Mouse (Mus musculus) right cerebral cortex, adult 18-20 months (tissue): ENCODE measurements at regions not wholly inside any gene's neighbourhood (a gene's known extent, or its start where the extent isn't known, plus 50 kb on each side); places are given as distances from the start of the nearest gene placed in this dataset.
A peak's percentile ranks its signal among the peaks of the same experiment; 100 is the strongest.

Source experiments
- DNase-seq: peaks from one replicate; pipeline ENCODE4 v3.0.0; 2022; ENCODE audit warnings: mixed read lengths

DNA sequence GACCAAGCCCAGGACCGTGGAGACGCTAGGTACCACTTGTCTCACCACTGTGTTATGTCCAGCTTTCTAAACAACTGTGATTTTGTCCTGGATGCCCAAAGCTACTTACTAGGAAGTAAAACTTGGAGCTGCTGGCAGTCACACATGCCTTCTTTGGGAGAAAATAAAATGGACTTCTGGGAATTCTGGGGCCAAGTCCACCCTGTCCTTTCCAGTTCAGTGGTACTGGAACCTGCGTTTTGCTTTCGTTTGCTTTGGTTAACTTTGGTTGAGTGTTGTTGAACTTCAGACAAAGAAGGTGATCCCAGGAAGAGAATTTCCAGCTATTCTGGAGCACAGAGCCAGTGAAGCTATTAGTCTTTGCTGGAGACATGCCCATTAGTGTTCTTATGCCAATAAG is 139.8 kb downstream of the Gm9817 start:
- DNase-seq: no peak

DNA sequence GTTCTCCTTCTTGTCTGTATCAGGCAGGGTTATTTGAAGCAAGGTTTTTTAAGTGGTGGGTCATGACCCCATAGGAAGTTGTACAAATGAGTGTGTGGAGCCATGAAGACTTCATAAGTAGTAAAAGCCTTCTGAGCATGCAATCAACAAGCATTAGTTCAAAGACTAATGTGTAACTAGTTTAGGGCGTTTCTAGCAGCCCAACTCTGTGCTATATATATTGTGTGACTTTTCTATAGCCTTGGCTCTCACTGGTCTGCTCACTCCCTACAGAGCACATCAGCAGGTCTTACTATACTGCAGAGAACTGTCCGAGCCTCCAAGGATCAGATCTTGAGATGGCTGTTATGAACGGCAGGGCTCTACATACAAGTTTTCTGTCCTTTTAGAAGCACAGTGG is 141.2 kb downstream of the Gm9817 start:
- DNase-seq: no peak

DNA sequence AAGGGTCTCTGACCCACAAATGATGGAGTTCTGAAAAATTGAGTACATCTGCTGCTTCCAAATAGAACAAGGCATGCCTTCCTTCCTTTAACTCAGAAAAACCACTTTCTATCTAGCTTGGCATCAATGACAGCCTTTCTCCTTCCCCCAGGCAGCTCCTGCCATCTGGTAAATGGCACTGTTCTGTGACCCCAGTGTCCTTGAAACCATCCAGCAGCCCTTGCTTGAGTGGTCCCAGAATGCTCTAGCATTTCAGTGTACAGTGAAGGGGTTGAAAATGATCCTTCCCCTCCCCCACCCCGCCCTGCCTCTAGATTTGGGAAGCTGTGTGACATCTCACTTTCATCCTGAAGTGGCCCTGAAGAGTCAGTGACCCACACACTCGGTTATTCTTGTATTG is 152.3 kb downstream of the Gm9817 start:
- DNase-seq: no peak

DNA sequence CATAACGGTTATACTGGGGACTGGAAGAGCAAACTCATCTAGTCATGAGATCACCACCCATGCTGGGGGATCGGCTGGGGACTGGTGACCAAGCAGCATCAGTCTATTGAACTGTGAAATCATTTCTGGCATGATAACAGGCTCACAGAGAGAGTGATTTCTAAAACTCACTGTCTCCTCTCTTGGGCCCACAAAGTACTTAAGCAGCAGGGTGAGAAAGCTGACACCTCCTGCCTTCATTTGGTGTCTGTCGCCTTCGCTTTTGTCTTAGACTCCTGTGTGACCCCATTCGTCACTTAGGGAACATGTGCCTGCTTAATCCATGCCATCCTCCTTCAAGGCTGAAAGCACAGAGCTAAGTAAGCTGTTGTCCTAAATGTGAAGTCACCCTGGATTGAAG is 154.3 kb upstream of the Mylip start:
- no peak for DNase-seq

DNA sequence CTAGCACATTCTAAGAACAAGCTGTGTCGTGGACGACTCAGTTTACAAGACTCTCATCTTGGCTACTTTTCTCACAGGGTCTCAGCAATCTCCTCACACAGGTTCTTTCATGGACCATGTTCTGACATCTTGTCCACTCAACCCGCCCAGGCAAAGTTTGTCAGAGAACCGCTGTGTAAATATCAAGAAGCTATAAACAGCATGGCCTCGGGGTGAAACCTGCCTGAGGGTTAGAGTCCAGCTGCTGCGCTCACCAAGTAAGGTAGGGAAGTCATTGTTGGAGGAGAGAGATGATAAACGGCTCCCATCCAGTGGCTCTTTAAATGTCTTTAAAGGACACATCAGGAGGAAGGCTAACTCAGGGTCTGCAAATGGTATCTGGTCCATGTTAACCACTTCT is 151.3 kb upstream of the Mylip start:
- DNase-seq: no peak

DNA sequence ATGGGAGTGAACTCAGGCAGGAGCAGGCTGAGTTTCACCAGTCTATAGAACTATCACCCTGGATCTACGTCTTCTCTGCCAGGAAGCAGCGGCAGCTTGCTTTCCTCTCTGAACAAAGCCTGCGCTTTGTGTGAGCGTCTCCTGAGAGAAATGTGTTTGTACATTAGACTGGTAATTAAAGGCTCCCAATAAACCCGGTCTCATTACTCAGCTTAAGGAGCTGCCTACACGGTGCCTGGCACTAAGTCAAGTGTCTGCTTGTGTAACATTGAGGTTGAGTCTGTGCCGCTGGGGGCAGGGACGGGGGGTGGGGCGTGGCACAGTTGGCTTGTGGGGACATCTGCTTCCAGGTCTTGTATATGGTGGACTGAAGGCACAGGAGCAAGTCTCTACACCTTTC is 150.4 kb upstream of the Mylip start:
- DNase-seq: peak; percentile 23

DNA sequence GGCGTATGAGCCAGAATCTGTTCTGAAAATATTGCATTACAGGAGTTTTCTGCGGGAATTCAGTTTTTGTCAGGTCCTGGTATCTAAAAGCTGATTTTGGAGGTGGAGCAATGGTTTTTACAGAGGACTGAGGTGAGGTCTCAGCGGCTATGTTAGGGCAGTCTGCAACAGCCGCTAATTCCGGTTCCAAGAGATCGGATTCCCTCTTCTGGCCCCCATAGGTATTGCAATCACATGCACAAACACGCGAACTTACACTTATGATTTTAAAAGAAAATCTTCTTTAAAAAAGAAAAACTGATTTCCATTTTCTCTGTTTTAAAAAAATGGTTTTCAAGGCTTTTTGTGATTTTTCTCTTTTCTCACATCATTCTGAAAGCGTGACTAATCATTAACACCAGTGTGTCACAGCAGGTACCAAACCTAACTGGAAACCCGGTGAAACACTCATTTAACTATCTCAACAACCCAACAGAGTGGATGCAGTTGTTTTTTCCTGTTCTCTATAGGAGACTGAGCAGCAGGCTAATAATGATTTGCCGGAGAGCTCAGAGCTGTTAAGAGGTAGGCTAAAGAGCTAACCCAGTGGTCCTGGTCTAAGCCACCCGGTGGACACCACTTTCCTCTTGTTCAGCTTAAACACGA is 149.4 kb upstream of the Mylip start:
- no peak for DNase-seq

DNA sequence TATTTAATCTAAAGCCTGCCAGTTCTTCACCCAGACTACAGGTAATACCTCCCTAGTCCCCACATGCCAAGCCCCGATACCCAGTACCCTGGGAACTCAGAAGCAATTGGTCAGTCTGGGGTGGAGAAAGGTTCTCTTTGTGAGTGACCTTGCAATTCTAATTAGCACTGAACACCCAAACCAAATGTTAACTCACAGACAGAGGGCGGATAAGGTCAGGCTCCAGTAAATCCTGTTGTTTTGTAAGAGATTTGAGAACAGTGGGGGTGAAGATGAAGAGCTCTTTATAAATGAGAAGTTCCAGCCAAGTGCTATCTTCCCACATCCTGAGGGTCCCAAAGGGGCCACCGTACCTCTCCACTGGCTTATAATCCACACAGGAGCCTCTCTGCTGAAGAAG is 147.3 kb upstream of the Mylip start:
- DNase-seq: no peak

DNA sequence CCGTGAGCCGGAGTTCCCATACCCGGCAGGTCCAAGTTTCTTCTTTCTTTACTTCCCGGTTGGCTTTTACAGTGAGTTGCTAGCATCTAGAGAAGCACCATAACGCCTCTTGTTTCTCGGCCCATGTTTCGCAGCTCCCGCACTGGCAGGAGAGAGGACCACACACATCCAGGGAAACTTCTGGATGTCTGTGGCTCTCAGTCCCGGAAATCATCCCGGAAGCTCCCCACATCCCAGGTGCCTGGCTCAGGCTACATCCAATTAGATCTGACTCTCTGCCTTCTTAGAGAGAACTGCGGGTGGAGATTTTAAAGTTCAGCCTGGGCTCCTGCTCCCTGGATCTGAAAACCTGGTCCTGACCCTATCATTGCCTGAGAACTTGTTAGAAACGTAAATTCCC is 146.8 kb upstream of the Mylip start:
- DNase-seq: no peak

DNA sequence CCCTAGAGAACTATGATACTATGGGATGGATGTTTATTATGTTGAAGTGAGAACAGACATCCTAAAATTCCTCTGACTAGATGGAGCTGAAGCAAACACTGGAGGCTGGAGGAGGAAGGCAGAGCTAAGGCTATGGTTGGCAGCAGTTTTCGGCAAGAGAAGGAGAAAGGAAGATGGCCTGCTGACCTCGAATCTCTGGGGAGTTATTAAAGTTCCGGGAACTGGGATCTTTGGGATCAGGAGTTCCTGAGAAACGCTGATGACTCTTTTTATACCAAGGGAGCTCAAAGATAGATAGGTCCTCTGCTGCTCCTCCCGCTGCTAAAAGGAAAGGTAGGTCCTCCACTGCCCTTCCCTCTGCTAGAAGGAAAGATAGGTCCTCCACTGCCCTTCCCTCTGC is 143.9 kb upstream of the Mylip start:
- no peak for DNase-seq

DNA sequence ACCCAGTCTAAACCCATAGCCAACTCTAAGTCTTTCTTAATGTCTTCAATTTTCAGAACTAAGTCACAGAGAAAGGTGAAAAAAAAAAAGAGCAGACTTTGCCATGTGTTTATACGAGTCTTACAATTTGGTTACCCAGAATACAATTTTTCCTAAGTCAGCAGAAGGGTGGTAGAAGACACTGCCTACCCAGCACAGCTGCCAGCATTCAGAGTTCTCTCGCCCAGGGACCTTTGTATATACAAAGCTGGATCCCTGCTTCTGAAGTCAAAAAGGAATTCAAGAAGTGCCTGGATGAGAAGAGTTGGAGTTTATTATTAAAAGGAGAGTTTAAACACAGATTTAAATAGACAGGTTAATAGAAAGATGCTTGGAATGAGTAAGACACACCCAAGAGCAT is 143.2 kb upstream of the Mylip start:
- DNase-seq: no peak

DNA sequence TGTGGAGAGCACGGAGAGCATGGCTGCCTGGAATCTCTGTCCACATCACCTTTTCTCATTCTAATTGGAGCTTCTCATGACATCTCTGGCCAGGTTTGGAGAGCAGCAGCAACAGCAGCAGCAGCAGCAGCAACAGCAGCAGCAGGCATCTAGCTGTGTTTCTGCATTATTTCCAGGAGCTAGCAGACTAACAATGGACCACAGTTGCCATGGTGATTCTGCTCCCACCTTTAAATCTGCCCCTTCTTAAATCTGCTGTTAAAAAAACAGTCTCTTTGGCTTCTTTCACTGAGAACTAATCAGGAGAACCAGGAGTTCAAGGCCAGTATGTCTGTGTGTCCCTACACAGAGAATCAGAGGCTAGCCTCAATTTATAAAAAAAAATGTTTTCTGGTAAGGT is 139.5 kb upstream of the Mylip start:
- DNase-seq: no peak

DNA sequence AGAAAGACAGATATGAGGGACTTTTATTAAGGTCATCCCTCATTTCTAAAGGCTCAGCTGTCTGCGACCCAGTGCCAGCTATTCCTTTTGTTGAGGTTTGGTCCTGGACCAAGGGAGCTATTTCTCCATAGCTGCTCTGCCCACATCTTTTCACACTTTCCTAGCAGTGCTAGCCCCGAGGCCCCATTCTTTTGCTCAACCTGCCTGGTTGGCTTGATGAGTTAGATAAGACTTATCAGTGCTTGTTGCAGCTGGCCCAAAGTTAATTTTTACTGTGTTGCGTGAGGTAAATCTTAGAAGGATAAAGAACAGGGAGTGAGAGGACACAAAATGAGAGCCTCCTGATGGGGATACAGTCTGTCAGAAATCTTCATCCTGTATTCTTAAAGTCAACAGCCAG is 138.5 kb upstream of the Mylip start:
- DNase-seq: no peak

DNA sequence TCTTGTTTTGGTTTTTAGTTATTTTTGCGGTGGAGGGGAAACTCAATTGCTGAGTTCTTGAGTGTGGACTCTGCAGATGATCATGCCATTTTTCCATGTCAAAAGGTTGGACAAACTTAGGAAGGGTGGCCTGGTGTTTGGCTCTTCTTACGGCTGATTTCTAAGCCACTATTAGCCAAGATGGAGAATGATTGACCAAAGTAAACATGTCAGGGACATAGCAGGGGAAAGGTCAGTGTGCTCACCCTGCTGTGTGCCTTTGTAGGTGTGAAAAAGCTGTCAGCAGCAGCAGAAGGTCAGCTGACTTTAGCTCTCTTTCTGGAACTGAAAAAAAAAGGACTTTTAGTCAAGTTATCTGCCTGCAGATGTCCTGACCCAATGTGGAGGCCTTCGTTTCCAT is 137.4 kb upstream of the Mylip start:
- DNase-seq: no peak

DNA sequence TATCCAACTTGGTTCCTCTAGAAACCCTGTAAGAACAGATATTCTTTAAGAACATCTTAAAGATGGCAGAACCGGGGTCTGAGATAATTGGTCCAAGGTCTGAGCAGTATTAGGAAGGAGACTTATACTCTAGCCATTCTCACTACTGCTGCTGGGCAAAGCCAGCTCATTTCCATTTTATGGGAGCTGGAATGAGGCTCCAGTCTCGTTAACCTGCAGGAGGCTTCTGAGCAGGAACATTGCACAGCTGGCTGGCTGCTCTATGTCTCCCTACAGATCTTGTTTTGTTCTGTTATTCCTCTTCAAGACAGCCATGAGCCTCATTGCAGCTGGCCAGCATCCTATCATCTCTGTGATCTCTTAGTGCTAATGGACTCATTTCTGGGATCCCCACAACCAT is 136.3 kb upstream of the Mylip start:
- DNase-seq: no peak

DNA sequence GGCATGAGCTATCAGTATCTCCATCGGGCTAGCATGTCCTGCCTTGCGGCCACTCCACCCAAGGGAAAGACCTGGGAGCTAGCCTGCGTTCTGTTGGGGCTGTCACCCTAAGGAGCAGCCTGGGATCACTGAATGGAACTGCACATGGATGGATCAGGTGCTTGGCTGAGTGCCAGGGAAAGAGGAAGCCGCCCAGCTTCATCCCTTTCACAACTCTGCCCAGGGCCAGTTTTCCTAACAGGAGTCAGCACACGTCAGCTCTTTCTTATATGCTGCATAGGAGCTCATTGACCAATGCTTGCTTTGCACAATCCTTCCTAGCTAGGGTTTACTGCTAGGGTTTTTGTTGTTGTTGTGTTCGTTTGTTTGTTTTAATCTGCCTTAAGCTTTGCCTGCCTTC is 134.3 kb upstream of the Mylip start:
- no peak for DNase-seq

DNA sequence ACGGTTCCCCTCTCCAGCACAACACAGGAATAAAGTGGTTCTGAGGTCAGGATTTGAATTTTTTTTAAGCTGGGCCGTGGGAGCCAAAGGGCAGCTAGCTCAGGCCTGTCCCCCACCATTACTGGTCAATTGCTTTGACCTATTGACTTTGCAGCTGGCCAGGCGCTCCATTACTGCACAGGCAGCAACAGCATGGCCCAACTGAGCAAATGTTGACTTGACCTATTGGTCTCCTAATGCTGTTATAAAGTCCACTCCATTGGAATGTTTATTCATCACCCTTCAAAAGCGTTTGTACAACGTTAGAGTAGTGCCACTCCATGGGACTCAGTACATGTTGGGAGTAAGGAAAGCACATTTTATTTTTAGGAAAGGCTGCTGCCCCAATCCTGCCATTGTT is 127.5 kb upstream of the Mylip start:
- no peak for DNase-seq

DNA sequence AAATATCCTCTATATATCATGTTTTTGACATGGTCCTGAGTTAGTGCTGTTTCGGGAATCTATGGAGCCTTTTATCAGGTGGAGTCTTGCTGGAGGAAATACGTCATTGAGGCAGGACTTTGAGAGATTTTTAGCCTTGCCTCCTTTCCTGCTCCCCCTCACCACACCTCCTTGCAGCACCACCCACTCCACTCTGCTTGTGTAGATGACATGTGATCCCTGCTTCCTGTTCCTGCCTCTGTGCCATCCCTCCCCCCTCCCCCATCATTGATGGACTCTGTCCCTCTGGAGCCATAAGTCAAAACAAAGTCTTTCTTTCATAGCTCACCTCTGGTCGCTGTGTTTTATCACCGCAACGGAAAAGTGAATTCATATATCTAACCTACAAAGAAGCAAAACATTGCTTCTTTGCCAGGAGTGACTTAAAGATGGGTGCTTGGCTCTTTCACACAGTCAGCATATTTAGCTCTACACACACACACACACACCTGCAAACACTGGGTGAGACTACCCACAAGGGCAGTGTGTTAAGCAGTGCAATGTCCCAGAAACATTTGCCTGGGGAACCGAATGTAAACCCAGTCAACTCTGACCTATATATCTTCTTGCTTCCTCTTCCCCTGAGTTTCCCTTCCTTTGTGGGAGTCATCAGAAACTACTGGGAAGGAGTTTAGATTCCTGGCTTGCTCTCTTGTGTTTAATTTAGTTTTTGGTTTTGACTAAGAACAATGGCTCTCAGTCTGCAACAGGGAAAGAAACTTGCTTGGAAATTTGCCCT is 123.1 kb upstream of the Mylip start:
- DNase-seq: no peak

DNA sequence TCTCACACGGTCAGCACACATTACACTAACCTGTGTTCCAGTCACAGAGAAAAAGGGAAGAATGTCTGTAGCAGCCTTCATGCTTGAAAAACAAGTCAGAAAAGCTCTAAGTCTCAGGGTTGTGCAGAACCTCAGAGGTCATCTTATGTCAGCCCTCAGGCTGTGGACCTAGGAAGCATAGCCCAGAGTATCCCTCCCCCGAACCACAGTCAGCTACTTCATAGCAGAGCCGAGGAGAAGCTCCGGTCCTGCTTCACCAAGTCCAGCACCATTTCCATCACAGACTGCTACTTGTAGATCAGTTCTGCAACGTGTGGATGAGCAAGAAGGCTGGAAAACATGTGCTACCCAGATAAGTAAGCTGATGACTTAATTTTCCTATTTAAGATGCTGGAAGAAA is 122.1 kb upstream of the Mylip start:
- DNase-seq: peak; percentile 14

DNA sequence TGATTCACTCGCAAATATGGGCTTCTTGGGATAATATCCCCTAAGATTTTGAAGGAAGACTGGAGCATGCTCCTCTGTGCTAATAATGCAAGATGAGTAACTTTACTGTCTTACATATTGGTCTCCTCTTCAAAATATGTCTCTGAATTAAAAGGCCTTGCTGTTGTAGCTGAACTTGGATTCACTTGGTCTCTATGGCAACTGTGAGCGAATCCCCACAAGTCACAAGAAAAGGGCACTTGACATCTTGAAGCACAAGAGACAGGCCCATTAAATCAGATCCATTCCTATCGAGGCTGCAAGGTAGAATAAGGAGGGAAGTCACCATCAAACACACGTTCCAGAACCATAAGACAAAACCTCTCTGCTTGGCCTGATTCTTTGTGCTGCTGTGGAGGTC is 121.6 kb upstream of the Mylip start:
- DNase-seq: no peak

DNA sequence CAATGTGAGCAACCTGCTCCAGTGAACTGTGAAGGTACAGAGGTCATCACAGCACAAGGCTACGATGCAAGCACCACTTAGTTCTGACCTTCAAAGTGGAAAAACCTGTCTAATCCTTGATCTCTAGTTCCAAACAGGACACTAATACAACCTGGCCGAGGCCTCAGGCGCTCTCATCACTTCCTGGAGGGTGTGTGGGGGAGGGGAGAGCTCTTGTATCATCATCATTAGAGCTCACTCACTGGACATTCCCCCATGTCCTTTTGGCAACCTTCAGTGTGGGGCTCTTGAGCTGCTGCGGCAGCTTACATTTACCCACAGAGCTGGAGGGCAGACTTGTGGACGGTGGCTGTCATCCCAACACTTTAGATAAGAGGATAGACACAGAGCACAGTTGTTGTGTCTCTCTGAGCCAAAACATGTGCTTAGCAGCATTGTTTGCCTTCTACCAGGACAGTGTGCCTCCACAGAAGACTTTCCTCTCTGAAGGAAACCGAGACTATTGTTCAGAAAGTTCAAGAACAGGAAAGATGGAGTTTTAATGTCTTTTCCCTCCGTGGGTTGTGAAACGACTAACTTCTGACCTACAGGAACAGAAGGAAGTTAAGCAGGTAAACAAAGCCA is 115.2 kb upstream of the Mylip start:
- no peak for DNase-seq

DNA sequence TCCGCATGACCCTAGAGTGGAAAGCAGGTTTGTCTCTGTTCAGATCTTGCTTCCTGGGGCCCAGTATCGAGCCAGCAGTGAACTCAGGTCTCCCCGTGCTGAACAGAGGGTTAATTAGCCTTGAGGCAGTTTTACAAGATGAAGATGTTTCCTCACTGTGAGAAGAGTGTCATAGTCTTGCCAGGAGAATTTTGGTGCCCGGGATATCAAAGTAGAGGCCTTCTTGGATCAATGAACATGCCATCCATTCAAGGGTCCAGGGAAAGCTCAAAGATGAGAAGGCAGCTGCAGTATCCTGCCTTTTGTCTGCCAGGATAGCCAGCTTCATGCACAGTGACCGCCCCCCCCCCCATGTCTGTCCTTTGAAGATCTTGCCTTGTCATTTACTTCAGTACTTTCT is 114.2 kb upstream of the Mylip start:
- no peak for DNase-seq

DNA sequence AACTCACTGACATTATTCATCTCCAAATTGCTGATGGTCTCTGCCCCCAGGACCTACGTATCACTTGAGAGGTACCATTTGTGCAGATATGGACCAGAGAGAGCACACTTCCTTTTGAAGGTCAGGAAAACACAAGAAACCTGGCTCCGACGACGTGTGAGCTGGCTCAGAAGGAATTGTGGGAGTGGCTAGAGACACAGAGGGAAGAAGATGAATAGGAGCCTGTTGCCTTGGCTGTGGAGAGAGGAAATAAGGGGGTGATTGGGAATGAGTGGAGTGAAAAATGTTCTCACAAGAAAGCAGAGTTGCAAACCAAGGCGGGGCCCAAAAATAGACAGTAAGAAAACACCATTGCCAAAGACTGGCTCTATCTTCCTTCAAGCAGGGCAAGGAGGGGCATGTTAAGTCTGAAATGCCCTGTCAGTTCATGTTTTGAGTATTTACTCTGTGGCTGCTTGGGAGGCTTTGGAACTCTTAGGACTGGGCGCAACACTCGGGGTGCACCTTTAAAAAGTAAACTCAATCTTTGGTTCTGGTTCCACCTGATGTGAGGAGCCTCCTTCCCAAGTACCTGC is 111.6 kb upstream of the Mylip start:
- DNase-seq: no peak

DNA sequence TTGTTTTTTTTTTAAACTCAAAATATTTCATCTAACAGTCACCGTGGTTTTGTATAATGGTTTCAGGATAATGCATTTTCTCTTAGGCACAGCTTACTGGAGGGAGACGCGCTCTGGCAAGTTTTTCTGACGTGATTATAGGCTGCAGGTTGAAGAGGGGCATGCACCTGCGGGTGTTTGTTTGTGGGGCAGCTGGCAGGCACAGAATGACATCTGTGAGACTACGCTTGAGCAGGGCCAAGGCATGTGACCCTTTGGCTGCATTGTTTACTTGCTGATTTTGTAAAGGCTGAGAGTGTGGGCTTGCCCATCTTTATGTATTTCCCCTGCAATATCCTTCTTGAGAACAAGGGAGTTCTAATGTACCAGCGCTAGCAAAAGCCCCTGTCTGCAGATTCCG is 108.4 kb upstream of the Mylip start:
- DNase-seq: no peak
